Mouse (Mus musculus) heart, adult 11 months (tissue): ENCODE results near the gene Raph1.

ENCODE experiments used
- DNase-seq: peaks from one replicate; pipeline ENCODE4 v3.0.0; 2022

Raph1 gene

DNA sequence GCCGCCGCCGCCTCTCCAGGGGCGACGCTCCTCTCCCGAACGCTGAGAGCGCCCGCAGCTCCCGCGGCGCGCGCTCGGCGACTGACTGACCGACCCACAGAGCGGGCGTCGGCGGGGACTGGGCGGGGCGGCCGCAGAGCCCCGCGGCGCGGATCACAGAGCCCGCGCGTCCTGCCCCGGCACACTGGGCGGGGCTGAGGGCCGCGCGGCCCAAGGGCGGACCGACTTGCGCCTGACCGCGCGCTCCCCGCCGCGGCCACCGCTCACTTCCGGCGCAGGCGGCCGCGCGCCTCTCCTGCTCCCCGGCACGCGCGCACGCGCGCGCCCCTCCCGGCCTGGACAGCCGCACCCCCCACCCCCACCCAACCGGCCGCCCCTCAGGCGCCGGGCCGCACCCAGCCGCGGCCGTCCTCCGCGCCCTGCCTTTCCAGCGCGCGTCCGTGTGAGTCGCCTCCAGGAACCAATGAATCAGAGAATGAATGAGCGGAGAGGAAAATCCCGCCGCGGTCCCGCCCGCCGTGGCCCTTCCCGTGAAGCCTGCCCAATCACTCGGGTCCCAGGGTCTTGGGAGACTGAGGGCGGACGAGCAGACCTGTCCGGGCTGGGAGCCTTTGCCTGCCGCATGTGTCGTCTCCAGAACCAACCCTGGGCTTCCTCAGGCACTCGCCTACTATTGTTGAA is at the start of gene Raph1:
Raph1 (minus strand) TSS at position 474 of the 681 bp plus-strand sequence.
- DNase-seq: peak; percentile 99

DNA sequence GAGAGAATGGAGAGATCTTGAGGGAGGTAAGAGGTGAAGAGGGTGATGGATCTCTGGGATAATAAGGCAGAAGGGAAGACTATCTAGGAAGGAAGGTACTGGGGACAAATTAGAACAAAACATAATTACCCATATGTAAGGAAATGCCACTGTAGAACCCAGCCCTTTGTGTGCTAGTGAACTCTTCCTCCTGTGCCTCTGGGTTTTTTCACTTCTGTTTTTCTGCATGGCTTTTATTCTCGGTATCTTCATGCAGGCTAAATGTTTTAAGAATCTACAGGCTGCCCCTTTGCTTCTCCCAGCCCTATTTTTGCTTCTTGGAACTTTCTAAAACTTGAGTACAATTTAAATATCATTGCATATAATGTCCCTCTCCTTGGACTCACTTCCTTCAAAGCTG is 48.8 kb upstream of the Raph1 start:
- DNase-seq: no peak

DNA sequence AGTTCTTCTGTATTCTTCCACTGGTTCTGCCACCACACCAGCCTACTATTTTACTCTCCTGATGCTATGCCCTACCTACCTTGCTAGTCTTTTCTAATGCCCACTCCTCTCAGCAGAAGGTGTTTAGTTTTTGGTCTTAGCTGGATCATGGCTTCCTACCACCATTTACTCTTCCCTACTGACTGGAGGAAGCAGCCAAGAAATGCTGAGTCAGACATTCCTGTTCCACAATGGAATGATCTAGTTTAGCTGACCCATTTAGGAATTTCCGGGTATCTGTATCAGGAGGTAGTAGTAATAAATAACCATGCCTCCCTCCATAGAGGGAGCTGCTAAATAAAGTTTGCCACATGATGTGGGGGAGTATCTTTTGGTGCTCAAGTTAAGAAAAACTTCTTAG is 48.0 kb upstream of the Raph1 start:
- peak; percentile 87 for DNase-seq

DNA sequence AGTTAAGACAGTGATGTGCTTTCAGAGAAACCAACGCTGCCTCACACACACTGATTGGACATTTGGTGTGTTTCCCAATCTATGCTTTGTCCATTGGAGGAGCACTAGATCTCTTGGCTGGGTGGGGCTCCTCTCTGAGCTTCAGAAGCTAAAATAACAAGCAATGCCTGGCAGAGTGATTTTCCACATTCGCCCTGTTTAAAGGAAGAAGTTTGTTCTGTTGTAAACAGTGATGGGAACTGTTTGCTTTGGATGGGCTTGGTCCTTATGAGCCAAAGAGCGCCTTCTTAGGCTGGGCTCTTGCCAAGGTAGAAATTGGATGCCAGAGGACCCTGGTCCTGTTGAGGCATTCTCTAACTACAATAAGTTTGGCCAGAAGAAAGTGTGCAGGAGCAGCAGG is 45.1 kb upstream of the Raph1 start:
- DNase-seq: peak; percentile 96

DNA sequence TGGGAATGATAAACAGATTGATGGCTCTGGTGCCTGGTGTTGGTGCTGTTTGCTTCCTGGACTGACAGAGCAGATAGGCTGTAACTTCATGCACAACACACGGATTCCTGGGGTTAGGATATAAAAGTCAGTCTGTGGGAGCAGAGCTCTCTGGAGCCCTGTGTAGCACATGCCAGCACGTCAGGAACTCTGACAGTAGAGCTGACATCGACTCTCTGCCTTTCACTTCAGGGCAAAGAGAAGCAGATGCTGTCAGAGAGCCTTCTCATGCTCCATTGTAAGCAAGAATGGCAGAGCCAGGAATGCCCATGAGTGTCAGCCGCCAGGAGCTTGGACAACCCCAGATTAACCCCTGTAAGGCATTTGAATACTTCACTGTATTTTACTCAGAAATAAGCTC is 43.7 kb upstream of the Raph1 start:
- DNase-seq: peak; percentile 90

DNA sequence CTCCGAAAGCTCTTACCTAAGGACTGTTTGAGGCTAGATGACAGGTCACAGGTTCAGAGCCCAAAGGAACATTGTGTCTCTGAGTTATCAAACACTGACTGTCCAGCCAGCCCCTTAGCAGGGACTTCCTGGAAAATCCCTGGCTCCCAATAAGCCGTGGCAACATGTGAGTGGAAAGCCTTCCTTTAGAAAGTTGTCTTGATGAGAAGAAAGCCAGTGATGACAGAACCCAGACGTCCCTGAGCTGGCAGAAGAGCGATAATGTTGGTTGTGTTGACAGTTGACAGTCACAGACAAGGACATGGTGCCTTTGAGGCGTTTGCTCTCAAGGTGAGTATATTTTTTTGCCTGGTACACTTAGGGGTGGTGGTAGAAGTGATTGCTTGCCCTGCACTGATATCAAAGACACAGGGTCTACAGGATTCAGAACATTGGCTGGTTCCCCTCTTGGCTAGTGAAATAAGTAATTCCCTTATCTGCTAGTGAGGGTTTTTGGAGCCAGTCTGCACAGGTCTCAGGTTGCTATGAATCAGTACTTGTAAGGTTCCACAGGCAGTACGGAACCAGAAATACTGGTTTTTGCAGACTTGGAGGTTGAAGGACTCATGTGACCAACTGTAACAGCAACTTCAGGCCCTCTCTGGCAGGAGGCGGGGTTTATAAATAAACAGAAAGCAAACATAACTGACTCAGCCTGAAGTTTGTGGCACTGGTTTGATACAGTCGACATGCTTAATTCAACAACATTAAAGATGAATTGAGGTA is 42.3 kb upstream of the Raph1 start:
- DNase-seq: peak; percentile 98

DNA sequence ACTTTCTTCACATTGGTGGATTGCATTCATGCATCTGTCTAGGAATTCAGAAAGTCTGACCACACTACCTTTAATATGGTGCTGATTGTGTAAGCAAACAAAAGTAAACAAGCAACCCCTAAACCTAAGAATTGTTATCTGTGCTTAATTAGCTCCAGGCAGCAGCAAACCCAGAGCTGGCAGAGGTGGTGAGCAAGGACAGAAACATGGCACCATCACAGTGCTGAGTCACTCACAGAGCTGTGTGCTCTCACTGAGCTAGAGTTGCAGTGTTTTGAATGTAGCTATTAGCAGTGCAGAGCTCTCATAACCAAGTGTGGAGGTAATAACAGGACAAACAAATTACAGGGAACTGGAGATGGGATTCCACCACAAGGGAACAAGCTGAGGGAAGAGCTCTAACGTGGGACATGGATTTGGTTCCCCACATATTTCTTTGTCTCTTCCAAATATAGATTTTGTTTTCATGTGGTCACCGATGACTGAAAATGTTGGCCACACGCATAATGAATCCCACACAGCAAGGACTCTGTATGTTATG is 37.6 kb upstream of the Raph1 start:
- peak; percentile 85 for DNase-seq

DNA sequence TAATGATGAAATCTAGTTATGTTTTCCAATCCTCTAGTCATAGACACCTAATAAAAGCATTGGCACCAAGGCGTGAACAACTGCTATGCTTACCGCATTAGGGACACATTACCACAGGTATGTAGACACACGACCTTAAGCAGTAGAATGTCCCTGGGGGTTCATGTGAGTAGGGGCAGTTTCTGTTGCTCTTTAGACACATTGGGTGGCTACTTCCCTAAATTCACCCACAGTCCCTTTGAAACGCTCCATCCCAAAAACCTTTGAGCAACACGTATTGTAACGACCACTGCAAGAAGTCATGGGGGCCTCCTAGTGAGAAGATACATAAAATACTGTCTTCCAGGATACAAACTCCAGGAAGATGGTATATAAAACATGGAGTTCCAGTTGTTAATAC is 33.8 kb upstream of the Raph1 start:
- peak; percentile 52 for DNase-seq

DNA sequence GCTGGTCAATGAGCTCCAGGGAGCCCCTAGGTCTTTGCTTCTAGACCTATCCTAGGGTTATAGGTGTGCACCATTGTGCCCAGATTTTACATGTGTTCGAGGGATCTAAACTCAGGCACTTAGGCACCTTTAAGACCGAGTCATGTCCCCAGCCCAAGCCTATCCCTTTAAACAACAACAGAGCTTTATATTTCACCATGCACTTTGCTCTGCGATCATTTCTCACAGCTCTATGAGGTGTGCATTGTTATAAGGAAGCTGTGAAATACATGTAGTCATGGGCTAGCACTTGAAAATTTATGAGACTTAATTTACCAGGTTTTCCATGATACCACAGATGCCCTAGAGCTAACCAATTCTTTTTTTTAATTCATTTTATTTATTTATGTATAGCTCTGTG is 33.0 kb upstream of the Raph1 start:
- no peak for DNase-seq

DNA sequence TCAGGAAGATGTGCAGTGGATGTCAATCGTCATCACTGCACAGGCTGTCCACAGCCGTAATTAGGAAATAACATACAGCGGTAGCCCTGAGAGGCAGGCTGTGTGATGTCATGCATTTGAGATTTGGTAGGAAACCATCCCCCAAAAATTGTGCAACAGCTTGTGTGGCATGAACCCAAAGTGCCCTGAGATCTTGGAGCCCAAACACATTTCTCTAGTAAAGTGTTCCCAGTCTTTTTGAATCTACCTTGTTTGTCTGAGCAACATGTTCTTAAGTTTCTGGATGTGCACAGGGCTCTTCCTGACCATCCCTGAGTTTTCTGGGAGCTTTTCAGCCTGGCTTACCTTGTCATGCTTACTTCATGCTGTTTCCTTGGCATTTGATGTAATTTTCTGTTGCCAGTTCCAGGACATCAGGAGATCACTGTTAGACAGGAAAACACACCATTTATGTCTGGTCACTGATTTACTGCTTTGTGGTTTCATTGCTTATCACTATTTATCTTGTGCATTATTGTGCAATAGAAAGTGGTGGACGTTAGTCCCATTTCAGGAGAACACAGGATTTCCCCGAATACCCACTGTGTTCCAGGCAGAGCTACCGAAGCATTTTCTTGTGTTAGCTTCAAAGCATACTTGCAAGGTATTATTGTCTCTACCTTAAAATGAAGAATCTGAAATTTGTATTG is 32.3 kb upstream of the Raph1 start:
- DNase-seq: peak; percentile 92

DNA sequence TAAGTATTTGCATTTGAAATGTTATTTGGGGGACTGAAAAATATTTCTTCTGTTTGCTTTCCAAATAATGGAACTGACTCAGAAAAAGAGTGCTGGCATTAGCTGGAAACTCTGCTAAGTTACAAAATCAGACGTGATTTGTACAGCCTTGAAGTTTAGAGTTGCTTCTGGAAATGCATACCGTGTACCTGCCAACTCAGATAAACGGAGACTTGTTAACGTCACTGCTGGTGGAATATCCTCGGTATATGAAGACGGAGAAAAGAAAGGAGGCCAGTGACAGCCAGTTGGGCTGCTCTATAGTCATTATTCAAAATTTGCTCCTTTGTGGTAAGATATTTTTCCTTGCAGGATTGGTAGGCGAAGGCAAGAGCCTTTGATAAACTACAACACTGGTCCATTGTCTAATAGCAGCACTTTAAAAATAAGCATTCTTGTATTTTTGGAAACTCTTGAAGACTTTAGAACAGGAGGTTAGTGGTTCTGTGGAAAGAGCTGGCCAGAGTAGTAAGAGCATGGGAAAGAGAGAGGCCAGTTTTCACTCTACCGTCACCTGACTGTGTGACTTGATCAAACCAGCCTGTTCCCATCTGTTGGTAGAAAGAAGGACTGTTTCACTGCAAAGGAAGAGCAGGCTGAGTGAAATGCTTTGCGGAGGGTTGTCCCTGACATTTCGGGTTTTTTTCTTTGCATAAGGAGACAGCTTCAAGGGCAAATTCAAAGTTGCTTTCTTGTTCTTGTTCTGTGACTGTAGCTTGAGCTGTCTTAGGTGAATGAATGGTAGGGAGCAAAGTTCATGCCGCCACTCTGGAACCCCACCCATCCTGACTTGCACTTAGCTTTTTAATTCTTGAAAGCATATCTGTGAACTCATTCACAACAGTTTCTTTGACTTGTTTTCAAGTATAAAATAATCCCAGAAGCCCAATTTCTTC is 29.7 kb upstream of the Raph1 start:
- no peak for DNase-seq

DNA sequence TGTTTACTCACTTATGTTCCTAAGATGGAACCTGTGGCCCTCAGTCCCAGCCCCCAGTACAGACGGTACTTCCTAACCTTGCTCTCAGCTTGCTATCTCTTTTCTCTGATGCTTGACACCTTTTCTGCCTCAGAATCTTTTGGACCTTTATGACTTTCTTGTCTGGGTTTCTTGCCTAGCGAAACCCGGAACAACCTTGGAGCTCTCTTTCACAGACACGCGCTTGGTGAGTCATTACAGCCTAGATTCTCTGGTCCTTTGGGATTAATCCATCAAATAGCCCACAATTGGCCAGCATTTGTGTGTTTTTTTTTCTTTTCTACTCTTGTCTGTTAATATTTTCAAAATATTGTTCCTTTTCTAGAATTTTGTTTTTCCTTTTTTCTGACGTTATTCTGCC is 26.2 kb upstream of the Raph1 start:
- DNase-seq: no peak

DNA sequence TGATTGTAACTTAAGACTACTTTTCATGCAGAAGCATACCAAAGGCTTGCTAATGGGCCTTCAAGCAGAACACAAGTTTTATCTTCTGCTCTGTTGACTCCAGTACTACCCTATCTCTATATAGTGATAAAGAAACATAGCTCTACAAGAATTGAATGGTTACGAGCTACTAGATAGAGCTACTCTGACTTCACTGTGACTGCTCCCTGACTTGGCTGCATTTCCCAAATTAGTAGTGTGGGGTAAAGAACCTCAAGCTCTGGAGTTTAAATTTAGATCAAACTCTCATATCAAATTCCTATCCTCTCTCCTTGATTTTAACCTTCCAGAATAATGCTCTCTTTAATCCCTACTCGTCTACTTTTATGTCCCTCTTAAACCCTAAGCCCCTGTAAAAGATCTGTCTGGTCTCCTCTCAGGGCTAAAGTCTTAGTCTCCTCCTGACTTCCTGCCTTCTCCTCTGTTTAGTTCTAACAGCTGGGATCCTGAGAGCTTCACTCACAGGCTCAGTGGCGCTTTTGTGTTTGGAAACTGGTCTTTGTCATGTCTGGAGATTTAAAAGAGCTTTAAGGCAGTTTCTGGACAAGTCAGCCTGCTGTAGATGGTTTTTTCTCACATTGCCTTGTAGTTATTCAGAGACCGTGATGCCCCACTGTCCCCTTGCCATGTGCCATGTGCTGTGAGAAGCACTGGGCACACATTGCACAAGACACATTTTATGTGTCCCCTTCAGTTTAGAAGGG is 22.2 kb upstream of the Raph1 start:
- DNase-seq: peak; percentile 79

DNA sequence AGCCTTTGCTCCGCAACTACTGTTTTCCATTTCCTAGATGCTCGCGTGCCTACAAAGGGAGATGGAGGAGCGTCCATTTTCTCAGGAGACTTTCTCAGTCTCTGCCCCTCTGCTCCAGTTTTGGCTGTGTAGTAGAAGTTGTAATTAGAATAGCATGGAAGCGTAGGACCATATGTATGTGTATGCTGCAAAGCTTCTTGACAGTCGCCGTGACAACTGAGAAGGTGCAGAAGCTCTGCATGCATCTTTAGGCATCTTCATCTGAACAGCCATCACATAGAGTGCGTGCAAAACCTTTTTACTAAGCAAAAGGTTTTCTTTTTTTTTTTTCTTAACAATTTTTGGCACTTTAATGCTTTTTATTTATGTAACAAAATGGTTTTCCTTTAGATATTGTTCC is 14.1 kb upstream of the Raph1 start:
- DNase-seq: no peak

DNA sequence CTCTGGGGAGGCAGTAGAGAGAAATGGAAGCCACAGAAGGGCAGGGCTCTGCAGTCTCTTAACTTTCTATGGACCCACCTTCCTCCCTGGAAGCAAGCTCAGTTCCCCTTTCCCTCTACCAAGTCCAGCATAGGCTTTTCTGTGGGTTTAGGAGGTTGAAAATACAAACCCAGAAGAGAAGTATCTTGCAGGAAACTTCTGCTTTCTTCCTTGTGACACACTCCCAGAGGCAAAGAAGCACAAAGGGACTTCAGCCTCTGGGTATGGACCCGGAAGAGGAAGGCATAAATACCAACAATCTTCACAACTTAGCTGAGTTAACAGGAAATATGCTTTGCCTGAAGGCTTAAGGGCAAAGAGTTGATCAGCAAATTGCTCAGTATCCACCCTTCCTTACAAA is 13.0 kb upstream of the Raph1 start:
- peak; percentile 95 for DNase-seq

DNA sequence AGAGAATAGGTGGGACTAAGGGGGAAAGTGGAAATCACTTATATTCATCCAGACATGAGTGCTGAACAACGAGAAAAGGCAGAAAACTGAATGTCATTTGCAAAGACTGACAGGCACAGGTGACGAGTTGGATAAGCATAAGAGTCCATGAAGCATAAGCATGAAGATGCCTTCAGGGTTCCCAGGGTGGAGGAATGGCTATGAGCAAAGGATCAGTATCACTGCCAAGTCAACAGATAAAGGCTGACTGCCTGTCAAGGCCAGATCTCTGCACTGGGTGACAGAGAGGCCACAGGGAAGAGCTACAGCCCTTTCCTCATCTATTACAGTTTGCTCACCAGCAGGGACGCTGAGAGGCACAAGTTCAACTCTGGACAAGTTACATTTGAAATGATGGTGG is 5.8 kb upstream of the Raph1 start:
- no peak for DNase-seq

DNA sequence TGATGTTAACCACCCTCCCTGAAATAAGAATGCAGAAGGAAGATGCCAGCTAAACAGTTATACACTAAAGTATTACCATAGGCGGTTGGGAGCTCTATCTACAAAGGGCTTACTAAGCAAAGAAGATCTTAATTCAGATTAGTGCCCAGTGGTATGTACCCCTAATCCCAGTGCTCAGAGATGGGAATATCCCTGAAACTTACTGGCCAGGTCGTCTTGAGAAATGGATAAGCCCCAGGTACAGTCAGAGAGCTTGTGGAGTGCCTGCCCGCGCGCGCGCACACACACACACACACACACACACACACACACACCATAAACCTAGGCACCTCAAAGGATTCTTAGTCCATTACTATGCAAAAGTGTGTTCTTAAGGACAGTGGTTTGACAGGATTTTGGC is 2.8 kb upstream of the Raph1 start:
- DNase-seq: peak; percentile 62

DNA sequence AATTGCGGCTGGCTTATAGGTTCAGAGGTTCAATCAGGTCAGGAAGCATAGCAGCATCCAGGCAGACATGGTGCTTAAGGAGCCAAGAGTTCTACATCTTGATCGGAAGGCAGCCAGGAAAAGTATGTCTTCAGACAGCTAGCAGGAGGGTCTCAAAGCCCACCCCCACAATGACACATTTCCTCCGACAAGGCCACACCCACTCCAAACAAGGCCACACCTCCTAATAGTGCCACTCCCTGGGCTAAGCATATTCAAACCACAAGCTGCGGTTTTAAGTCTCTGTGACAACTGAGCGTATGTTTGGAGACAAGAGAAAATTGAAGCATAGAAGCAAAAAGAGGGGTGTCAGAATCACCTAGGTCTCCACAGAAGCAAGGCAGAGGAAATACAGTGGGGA is 2.3 kb upstream of the Raph1 start:
- DNase-seq: peak; percentile 68

DNA sequence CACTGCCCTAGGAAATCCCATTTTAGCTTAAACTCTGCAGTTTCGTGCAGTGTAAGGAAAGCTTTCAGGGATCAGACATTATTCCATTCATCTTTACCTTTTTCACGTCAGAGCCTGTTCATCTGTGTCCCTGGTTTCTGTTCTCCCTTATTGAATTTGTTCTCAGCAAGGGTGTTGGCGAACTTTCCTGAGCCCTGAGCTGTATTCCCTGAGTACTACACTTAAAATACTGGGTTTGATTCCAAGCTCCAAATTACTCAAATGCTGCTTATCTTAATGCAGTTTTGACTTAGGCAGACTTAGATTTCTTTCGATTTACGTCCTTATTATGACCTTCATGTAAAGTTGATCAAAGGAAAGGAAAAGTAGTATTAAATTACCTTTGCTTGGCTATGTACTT is 417 bp upstream of the Raph1 start:
- no peak for DNase-seq

DNA sequence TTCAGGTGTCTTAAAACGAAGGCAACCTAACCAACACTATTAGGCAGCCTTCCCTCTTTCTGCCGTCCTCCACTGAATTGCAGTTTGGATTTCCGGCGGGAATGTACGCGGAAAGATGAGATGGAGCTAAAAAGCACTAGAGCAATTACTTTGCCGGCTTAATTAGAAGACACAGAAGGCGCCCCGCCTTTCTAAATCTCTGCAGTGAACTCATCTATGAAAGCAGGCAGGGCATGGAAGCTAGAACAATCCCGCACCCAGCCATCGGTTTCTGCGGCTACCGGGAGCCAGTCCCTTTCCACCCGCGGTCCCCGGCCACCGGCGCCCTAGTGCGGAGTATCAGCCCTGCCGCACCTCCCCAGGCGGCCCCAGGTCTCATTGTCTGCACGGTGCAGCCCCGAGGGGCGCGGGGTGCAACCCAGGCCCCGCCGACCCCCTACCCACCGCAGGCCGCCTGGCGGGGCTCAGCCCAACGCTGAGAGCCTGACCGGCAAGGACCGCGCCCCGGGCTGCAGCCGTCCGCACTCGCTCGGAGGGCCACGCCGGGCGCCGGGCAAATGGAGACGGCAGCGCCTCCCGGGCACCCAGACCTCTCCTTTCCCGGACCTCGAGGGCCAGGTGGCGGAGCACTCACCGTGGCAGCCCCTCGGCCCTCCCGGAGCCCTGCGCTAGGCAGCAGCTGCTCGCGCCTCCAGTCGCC is 823 bp downstream of the Raph1 start:
- no peak for DNase-seq

DNA sequence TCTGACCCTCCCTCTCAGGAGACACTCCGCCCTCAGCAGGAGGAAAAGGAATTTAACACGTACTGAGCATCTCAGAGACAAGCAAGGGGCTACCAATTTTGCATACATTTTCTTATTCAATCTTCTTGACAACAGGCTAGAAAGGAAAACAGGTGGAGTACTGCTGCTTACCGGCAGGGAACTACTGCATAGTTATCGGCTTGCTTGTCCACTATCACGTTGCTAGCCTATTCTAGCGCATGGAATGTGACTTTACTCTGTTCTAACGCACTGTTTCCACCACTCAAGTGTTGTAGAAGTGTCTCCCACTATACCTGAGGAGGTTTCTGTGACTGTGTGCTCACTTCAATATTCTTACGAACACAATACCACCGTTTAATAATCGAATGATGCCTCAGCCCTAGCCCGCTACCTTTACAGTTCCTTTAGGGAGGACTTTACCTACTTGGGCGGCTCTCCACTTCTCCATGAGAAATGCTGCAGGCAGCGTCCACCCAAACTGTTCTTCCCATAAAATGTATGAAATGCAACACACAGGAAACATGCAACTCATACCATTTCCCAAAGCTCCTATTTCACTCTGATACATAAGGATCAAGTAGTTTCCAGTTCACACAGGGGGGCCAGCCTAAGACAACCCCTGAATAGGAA is 1.5 kb downstream of the Raph1 start:
- peak; percentile 91 for DNase-seq
